Mouse (Mus musculus): ENCODE results near the gene R3hdml. TPM values are rescaled to one million over a fixed set of nuclear protein-coding genes. Genes with fewer than 3 reads are reported as not detected.

R3hdml gene
- total RNA-seq, 2 experiments from 2014 or later: not detected

- no peak for DNase-seq
Measured at GRCm38 (mm10) chr2:163540231-163541117, 48.4 kb downstream of the R3hdml start.

GRCm38 (mm10) chr2:163541568-163542182, 49.6 kb downstream of the R3hdml start:
- no peak for DNase-seq

- no peak for DNase-seq
Measured at GRCm38 (mm10) chr2:163542674-163543073, 50.6 kb downstream of the R3hdml start.

- DNase-seq: no peak
Measured at GRCm38 (mm10) chr2:163546623-163547318, 54.7 kb downstream of the R3hdml start.

- DNase-seq: no peak
Measured at GRCm38 (mm10) chr2:163548822-163549221, 56.7 kb downstream of the R3hdml start.

GRCm38 (mm10) chr2:163549786-163550185, 57.7 kb downstream of the R3hdml start:
- no peak for DNase-seq

Other genes starting within 250 kb of the R3hdml start
- 10 to 100 TPM; 11.5 to 23.5 TPM for gene Jph2, start 94.3 kb upstream of the R3hdml start, total RNA-seq (2021)
- 10 to 100 TPM; 34.6 to 34.8 TPM for gene Oser1, start 67.6 kb upstream of the R3hdml start, total RNA-seq (2021)
- gene Gdap1l1, start 53.8 kb upstream of the R3hdml start, total RNA-seq (2021): 1 to 10 TPM; 3.4 to 4.3 TPM
- 10 to 100 TPM; 76.9 to 91.9 TPM for gene Fitm2, start 19.7 kb upstream of the R3hdml start, total RNA-seq (2021)
- gene Hnf4a, start 14.5 kb downstream of the R3hdml start, total RNA-seq (2021): 10 to 100 TPM; 11.8 to 51.8 TPM
- 10 to 100 TPM; 24.8 to 26.4 TPM for gene Ttpal, start 110.0 kb downstream of the R3hdml start, total RNA-seq (2021)
- gene Serinc3, start 152.8 kb downstream of the R3hdml start, total RNA-seq (2021): 100 to 1,000 TPM; 350 to 392 TPM
- 10 to 100 TPM; 46.9 to 60.8 TPM for gene Pkig, start 166.1 kb downstream of the R3hdml start, total RNA-seq (2021)

Data from adrenal gland, postnatal 10 days (tissue).